Mouse (Mus musculus): ENCODE results near the gene Prr7.

DNA sequence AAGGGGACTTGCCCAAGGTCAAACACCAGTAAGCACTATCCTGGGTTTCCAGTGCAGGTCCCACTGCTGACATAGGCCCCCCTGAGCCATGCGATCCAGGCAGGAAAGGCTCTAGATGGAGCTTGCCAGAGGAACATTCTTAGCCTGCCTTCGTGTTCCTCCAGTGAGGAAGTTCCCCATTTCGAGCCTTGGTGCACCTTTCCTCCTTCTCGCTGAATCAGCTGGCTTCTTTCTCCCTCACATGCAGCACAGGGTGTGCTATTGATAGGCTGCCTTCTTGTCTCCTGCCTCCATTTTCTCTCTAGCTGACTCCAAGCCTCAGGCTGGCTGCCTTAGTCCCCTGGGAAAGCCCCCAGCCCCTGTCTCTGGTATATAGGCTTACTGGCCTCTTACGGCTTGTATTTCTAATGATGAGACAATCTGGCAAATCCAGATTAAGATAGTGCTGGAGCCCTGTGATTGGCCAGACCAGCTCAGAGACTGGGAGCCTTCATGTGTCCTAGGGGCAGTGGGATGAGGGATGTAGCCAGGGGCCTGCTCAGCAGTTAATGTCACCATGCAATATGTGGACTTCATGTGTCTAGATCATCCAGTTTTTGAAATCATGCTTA is 1.9 kb downstream of the Prr7 start:
- TF ChIP-seq EP300 (IDR thresholded peaks at IDR 0.05; ENCODE audit: low read depth) (no peak), CTCF (IDR thresholded peaks at IDR 0.05; ENCODE audit: low read depth) (no peak)
